Mouse (Mus musculus) CD8-positive naive resting alpha-beta T cell, adult 2 months (primary cell): Measurements from ENCODE around the gene Pign.

Experiments
- DNase-seq, 2 experiments: peaks; one replicate each; pipeline ENCODE4 v3.0.0; 2022; ENCODE audit warnings: low read depth in 2 of 2, low spot score in 2 of 2

Pign gene

DNA sequence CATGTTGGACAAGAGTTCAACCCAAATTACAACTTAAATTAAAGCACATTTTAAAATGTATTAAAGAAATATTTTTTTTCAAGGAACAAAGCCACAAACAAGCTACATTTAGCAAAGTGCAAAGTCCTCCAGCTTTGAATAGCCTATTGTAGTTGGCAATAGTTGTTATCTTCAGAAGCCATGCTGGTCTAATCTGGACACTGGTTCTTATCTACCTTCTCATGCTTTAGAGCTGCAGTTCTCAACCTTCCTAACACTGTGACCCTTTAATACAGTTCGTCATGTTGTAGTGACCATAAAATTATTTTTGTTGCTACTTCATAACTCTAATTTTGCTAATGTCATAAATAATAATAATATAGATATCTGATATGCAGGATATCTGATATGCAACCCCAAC is 99.2 kb downstream of the Pign start:
- no peak for DNase-seq

DNA sequence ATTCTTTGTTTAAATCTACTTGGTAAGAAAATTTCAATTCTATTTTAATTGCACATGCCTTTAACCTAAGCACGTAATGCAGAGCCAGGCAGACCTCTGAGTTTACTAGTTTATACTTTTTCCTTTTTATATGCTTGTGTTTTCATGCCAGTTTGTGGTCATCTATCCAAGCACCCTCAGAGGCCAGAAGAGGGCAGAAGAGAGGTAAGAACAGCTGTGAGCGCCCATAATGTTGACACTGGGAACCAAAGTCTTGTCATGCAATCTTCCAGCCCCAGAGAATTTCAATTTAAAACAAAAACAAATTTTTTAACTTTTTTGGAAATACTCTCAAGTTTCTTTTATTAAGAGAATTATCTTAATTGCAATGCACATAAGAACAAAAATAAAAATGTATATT is 99.7 kb downstream of the Pign start:
- no peak for DNase-seq

DNA sequence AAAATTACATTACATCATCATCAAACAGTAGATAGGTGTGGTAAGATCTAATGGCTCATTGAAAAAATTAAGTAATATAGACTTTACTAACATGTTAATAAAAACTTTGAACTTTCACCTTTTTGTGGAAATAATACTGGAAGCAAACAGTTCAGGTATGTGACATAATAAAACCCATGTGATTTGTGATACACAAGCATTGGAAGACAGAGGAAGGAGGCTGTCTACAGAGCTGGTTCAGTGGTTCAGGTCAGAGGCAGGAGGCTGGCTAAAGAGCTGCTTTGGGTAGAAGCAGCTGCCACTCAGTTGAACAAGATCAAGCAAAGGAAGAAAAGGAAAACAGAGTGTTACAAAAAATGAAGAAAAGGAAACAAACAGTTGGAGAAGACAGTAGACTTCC is 107.4 kb downstream of the Pign start:
- no peak for DNase-seq

DNA sequence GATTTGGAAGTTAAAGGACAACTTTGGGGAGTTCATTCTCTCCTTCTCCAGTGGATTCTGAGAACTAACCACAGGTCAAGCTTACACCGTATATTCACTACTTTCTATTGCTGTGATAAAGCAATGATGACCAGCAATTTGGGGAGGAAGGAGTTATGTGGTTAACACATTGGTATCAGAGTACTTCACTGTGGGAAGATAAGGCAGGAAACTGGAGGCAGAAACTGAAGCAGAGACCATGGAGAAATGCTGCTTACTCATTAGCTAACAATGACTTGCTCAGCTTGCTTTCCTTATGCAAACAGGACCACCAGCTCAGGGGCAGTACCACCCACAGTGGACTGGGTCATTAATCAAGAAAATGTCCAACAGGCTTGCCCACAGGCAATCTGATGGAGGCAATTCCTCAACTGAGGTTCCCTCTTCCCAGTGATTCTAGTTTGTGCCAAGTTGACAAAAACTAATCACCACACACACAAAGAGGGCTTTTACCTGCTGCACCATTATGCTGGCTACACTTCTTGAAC is 108.2 kb downstream of the Pign start:
- DNase-seq: no peak

DNA sequence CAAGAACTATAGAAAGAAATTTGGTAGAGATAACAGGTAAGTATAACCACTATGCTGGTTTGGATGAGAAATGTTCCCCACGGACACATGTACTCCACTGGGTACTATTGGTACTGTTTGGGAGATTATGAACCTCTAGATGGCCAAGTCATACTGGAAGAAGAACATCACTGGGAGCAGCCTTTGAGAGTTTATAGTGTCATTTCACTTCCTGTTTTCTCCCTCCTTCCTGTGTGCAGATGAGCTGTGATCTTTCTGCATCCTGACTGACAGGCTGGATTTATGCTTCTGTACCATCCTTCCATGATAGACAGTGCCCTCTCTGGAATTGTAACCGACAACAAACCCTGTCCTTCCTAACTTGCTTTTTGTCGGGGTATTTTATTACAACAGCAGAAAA is 110.3 kb downstream of the Pign start:
- no peak for DNase-seq

DNA sequence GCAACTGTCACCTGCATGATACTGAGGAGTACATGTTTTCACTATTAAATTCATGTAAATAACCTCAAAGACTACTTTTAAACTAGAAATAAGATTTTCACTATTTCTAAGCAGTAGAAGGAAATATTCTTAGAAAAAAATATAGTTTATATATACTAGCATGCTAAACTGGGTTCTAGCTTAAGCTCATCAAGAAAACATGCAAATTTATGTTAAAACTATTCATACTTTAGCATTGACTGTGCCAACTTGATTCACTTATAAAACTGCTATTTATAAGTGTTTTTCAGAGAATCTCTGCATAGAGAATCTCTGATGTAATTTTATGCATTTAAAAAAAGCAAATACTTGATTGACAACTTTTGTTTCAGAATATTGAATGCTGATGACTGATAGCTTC is 113.3 kb downstream of the Pign start:
- no peak for DNase-seq

DNA sequence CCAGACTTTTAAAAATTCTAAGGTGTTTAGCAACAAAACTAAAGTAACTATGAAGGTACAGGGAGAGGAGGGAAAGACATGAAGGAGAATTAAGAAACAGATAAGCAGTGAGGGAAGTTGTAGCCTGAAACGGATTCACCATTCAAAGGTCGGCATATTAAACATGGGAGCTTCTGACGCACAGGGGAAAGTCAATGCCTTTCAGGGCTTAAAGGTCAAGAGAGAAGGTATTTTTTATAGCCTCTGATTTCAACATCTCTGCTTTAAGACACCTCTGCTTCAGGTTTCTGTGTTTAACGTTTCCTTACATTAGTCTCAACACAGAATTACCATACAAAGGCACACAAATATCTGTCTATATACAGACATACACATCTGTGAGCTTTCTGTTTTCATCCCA is 113.8 kb downstream of the Pign start:
- DNase-seq: no peak

DNA sequence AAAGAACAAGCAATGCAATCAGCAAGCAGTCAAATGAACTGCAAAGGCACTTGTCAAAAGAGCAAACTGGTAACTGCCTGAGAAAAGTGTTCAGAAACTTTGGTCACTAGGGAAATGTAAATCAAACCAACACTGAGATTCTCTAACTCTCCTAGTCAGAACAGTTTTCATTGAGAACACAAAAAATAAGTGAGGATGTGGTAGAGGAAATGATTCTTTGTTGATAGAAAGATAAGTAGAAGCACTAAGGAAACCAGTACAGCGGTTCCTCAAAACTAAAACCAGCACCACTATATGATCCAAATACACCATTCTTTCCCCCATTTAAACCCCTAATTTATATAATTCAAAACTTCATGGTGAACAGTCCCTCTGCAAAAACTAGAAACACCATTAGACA is 120.4 kb downstream of the Pign start:
- DNase-seq: no peak

DNA sequence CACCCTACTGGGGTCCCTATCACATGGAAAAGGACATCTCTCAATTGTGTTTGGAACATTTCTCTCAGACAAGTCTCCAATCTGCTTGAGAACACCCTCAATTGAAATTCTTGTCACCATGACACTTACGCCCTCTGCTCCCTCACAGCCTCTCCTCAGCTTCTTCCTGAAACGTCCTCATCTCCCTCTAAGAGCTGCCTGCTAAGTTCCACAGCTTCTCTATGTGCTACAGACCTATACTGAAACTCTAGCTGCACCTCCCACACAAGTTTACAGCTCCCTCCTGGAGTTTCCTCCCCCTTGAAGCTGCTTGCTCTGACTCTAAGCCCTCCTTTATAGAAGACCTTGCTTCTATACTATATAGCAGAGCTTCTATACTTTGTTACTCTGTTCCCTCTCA is 139.7 kb downstream of the Pign start:
- DNase-seq: no peak

DNA sequence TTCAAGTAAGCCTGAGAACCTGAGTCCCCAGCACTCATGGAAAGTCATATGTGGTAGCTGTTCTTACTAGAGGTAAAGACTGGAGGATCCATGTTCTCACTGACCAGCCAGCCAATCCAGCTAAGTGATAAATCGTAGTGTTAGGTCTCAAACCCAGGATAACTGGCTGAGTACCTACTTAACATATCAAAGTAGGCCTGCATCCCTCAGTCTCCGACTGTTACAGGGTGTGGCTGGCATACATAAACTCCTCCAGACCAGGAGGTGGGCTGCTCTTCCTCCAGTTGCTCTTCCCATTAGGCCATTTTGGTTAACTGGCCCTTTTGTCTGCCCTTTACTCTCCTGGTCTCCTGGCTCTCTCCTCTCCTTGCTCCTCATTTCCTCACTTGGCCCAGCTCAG is 141.2 kb downstream of the Pign start:
- no peak for DNase-seq

DNA sequence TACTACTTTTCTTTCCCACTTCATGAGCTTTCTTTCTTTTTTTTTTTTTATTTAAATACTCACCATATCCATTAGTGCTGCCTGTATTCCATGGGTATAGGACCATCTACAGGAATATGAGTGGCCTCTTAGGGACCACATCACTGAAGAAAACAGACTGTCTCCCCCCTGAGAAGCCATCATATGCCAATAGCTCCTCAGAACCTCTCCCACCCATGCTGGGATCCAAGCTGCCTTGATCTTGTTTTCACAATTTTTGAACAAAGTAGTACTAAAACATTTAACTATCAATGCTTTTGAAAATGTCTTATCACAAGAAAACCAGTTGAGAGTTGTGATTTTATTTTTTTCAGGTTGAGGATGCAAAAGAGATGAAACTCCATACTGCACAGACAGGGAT is 145.4 kb downstream of the Pign start:
- DNase-seq: no peak

DNA sequence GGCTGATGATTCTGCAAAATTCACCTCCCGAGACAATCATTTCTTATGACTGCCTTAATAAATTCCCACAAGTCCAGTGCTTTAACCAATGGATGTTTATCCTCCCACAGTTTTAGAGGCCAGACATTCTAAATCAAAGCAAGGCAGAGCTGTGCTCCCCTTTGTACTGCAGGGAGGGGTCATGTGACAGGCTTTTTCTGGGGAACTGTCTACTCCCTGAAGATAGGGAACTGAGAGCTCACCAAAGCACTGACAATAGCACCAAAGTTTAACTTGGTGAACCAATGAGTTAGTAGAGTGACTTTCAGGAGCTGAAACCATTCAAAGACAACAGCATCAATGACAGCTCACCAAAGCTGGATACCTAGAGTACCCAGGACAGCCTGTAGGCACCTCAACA is 156.4 kb downstream of the Pign start:
- DNase-seq: no peak

DNA sequence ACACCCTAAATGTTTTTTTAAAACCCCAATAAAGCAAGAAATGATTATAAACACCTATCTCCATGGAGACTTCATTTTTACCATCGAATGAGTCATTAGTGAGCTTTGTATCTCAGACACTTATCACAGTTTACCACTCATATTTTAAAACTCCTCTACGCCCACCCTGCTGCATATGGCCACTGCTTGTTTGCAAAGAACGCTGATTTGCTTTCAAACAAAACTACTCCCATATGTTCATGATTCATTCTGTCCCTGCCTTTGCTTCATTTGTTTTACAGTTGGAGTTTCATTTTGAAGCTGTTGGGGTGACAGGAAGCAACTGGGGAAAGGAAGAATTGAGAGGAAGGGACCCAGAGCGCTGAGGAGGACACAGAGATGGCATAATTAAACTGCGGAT is 170.9 kb downstream of the Pign start:
- DNase-seq: no peak

DNA sequence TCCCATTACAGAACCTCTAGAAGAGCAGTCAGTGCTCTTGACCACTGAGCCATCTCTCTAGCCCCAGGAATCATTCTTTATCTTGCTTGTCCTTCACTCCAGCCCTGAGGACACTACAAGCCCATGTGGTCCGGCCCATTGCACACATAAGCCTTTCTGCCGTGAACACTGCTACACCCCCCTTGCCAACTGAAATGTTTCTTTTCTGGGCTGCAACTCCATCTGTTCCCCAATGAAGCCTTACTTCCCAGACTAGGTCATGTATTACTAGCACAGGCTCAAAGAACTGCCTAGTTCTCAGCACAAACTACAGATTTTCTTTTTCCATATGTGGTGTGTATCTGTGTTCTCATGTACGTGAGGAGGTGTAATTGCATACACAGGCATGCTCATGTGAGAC is 174.0 kb downstream of the Pign start:
- DNase-seq: no peak

DNA sequence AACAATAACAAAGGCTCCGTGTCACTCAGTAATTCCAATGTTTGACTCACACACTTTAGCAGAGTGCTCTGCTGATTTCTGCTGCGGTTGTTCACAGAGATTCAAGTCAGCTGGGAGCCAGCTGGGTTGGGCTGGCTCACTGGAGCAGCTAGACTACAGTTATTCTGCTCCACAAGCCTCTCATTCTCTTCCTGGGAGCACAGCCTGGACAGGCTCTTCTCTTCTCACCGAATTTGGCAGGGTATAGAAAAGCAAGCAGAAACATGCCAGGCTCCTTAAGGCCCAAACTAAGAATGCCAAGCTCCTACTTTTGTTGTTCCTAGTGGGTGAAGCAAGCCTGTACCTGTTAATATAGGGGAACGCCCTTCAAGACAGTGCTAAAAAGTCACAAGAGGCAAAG is 176.4 kb downstream of the Pign start:
- no peak for DNase-seq
